Mouse (Mus musculus) frontal cortex, postnatal 36 days (tissue): ENCODE data around the gene Vmn2r86.
"Not testable (repeated sequence)": the region's sequence is repeated elsewhere in the genome, so short reads cannot be mapped to it uniquely, and the experiment has no call there.

Experiments
- DNase-seq, 2 experiments: peaks; one replicate each; pipeline ENCODE4 v3.0.0; 2022; ENCODE audit warnings: low spot score in 2 of 2

Gene Vmn2r86

DNA sequence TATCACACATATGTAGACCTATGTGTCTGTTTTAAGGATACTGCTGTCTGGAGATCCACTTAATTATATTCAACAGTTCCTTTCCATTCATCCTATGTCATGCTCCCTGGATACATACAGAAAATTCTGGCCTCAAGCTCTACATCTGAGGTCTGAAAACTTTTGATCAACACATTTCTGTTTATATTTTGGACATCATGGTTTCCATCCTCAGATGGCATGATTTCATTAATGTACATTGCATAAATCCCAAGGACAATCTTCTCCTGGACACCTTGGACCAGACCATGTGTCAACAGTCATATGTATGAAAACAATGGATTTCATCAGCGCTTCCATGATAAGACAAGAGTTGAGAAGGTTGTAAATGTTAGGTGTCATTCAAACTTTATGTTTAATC lies at the start of gene Vmn2r86:
Gene Vmn2r86, minus strand, starts transcription at position 101 of the 400 bp plus-strand sequence.
- DNase-seq, result not testable (repeated sequence)

DNA sequence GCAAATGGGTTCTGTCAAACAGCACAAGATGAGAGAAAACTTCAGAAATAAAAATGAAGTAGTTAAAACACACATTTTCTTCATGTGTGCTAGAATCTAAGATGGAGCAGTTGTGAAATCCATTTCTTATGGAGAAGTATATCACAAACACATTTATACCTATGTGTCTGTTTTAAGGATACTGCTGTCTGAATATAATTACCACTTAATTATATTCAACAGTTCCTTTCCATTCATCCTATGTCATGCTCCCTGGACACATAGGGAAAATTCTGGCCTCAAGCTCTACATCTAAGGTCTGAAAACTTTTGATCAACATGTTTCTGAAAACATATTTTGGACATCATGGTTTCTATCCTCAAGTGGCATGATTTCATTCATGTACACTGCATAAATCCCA lies 41.4 kb upstream of the Vmn2r86 start, which contains the start of gene Vmn2r87:
Gene Vmn2r87, minus strand, starts transcription at position 101 of the 400 bp plus-strand sequence.
- no peak for DNase-seq

DNA sequence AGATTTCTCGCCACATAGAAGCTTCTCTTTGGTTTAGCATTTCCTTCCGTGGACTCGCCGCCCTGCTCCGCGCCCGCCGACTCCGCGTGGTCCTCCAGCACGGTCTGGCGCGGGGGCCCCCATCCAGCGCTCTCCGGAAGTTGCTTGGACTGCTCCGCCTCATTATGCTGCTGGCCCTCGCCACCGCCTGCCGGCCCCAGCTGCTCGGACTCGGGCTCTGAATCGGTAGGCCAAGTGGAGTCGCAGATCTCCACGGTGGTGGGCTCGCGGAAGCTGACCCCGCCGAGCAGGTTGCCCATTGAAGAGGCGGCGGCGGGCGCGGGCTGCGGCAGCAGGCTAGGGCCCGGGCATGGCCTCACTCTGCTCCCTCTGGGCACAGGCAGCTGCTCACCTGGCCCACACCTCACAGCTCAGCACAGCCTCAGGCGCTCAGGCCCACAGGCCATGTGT lies 14.5 kb upstream of the Vmn2r86 start:
- DNase-seq, result peak; percentile 17 to 21

DNA sequence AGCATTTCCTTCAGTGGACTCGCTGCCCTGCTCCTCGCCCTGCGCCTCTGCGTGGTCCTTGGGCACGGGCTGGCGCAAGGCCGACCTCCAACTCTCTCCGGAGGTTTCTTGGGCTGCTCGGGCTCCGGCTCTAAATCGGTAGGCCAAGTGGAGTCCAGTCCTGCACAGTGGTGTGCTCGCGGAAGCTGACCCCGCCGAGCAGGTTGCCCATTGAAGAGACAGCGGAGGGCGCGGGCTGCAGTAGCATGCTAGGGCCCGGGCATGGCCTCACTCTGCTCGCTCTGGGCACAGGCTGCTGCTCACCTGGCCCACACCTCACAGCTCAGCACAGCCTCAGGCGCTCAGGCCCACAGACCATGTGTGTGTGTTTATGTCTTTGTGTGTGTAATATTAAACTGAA lies 11.1 kb downstream of the Vmn2r86 start:
- DNase-seq, result no peak

DNA sequence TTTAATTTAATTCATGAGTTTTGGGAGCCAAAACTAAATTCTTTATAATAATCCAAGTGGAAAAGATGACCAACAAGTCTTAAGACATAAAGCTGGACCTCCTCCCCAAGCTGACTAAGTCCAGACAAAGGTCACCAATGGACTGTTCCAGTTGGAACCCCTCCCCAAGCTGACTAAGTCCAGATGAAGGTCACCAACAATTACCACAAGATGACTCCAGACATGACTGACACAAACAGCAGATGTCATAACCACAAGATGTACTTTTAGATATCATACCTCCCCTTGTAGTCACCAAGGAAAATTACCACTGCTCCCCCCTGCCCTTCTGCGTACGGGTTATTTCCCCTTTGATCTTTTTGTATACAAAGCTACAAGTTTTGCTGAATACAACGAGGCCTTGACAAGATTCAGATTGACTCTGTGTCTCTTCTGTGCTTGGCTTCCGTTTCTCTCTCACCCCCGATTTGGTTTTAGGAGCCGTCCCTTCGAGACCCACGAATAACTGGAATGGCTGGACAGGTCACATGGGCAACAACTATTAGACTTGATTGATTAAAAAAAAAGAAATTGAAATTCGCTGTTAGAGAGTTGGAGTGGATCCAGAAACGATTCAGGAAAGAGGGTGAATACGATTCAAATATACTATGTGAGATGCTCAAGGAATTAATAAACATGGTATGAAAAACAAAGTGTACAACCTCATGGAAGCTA lies 21.5 kb downstream of the Vmn2r86 start:
- DNase-seq, result not testable (repeated sequence)

DNA sequence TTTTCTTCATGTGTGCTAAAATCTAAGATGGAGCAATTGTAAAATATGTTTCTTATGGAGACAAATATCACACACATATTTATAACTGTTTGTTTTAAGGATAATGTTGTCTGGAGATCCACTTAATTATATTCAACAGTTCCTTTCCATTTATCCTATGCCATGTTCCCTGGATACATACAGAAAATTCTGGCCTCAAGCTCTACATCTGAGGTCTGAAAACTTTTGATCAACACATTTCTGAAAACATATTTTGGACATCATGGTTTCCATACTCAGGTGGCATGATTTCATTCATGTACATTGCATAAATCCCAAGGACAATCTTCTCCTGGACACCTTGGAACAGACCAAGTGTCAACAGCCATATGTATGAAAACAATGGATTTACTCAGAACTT lies 26.2 kb downstream of the Vmn2r86 start, which contains the start of gene Vmn2r85:
Gene Vmn2r85, minus strand, starts transcription at position 101 of the 400 bp plus-strand sequence.
- not testable (repeated sequence) for DNase-seq

DNA sequence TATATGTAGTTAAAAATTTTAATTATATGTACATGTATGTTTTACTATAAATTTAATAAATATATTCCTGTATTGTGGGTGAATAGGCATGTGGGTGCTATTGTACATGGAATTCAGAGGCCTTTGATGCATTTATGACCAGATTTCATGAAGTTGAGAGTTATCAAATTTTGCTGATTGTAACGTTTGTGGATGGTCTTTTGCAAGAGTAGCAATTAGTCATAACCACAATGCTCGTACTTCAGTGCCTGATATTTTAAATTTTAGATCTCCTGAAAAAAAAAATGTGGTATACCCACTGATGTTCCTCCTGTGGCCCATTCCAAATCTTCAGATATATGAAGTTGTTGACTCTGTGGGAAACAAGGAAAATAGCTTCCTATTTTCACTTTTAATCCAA lies 33.5 kb downstream of the Vmn2r86 start:
- DNase-seq, result not testable (repeated sequence)

DNA sequence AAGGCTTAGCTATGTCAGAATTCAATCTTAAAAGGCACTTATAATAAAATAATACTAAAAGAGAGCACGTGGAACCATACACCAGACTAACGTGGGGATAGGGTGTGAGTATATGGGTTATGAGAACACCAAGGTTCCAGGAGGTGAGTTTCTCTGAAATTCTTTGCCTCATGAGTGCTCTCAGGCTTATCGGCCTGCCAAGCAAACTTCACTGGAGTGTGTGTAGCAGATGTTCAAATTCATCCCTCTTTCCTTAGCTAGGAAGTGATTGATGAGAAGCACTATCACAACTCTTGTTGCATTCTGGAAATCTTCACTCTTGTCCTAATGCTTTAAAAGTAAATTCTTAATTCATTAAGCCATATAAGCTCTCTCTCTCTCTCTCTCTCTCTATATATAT lies 35.4 kb downstream of the Vmn2r86 start:
- no peak for DNase-seq

DNA sequence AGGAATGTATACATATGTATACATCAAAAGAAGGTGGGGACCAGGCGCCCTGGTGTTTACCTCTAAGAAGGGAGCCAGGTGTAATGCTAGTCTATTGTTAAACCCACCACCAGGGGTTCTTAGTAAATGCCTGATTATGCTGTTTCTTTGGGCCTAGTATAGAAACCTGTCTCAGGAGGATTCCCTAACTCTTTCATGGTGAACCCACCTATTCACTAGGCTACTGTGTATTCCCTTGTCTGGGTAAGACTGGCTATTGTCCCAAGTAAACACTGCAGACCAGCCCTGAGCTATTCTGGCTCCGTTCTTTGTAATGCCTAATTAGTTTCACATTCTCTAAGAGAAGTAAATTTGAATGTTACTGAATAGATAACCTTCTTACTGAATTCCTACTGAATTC lies 35.9 kb downstream of the Vmn2r86 start:
- not testable (repeated sequence) for DNase-seq

DNA sequence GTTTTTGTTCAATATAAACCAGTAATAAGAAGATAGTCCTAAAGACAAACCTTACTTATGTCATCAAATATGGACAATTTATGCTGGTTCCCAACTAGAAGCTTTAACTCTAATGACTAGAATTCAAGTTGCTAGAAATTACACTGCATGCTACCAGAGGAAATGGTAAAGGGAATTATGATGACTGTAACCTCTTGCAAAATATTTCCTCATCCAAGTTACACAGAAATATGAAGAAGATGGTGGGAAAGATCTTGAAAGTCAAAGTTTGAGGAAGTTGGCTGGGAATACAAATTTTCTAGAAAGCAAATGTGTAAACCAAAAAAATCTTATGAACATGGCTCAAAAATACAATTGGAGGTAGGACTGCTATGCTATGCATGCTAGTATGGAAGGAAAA lies 39.5 kb downstream of the Vmn2r86 start:
- DNase-seq, result not testable (repeated sequence)

DNA sequence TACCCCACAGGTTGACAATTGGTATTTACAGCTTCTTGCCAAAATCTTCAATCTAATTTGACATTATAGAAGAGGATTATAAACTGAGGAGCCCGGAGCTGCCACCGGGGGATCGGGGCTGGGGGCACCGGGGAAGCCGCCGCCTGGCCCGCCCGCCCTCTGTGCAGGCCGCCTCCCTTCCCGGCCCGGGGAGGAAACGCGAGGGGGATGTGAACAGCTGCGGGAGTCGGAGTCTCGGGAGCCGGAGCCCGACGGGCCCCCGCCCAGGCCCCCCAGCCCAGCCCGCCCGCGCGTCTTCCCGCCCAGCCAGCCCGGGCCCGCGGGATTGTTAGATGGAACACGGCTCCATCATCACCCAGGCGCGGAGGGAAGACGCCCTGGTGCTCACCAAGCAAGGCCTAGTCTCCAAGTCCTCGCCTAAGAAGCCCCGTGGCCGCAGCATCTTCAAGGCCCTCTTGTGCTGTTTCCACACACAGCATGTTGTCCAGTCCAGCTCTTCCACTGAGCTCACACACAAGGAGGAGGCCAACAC lies 43.6 kb downstream of the Vmn2r86 start:
- DNase-seq, result not testable (repeated sequence)

DNA sequence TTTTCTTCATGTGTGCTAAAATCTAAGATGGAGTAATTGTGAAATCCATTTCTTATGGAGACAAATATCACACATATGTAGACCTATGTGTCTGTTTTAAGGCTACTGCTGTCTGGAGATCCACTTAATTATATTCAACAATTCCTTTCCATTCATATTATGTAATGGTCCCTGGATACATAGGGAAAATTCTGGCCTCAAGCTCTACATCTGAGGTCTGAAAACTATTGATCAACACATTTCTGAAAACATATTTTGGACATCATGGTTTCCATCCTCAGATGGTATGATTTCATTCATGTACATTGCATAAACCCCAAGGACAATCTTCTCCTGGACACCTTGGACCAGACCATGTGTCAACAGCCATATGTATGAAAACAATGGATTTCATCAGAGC lies 61.6 kb downstream of the Vmn2r86 start, which contains the start of gene Vmn2r84:
Gene Vmn2r84, minus strand, starts transcription at position 101 of the 400 bp plus-strand sequence.
- DNase-seq, result no peak
